Mouse (Mus musculus): ENCODE results near the gene Ssh1.

Ssh1 gene

GRCm38 (mm10) chr5:113929950-113930647 lies 63.6 kb downstream of the Ssh1 start:
- DNase-seq = no peak

GRCm38 (mm10) chr5:113929526-113929925 lies 64.2 kb downstream of the Ssh1 start:
- no peak for DNase-seq

GRCm38 (mm10) chr5:113924608-113925007 lies 69.1 kb downstream of the Ssh1 start:
- DNase-seq = no peak

GRCm38 (mm10) chr5:113921310-113922166 lies 72.2 kb downstream of the Ssh1 start:
- DNase-seq = peak; percentile 77 to 82

- DNase-seq = no peak
These were observed 74.6 kb downstream of the Ssh1 start for GRCm38 (mm10) chr5:113919060-113919459.

- DNase-seq = no peak
These were observed 75.0 kb downstream of the Ssh1 start for GRCm38 (mm10) chr5:113918654-113919053.

GRCm38 (mm10) chr5:113910705-113911104 lies 83.0 kb downstream of the Ssh1 start:
- no peak for DNase-seq

- no peak for DNase-seq
These were observed 83.5 kb downstream of the Ssh1 start for GRCm38 (mm10) chr5:113910065-113910701.

- DNase-seq = peak; percentile 100
These were observed 84.9 kb downstream of the Ssh1 start, which contains the start of gene Coro1c for GRCm38 (mm10) chr5:113908592-113909441. Gene Coro1c (minus strand): TSS chr5:113908758.

GRCm38 (mm10) chr5:113907786-113908567 lies 85.7 kb downstream of the Ssh1 start:
- DNase-seq = peak; percentile 75 to 76

GRCm38 (mm10) chr5:113906958-113907735 lies 86.5 kb downstream of the Ssh1 start:
- peak; percentile 41 to 49 for DNase-seq

GRCm38 (mm10) chr5:113904987-113905386 lies 88.7 kb downstream of the Ssh1 start:
- no peak for DNase-seq

GRCm38 (mm10) chr5:113902983-113903382 lies 90.7 kb downstream of the Ssh1 start:
- no peak for DNase-seq

GRCm38 (mm10) chr5:113902017-113902416 lies 91.7 kb downstream of the Ssh1 start:
- no peak for DNase-seq

GRCm38 (mm10) chr5:113901074-113901571 lies 92.6 kb downstream of the Ssh1 start:
- DNase-seq = no peak

GRCm38 (mm10) chr5:113899543-113899942 lies 94.2 kb downstream of the Ssh1 start:
- DNase-seq = no peak

- DNase-seq = no peak
These were observed 101.7 kb downstream of the Ssh1 start for GRCm38 (mm10) chr5:113892005-113892404.

- DNase-seq = no peak
These were observed 102.8 kb downstream of the Ssh1 start for GRCm38 (mm10) chr5:113890874-113891273.

GRCm38 (mm10) chr5:113889912-113890311 lies 103.8 kb downstream of the Ssh1 start:
- no peak for DNase-seq

- DNase-seq = no peak
These were observed 104.3 kb downstream of the Ssh1 start for GRCm38 (mm10) chr5:113889181-113889906.
